Mouse (Mus musculus): ENCODE results near the gene Cop1. TPM values are rescaled to one million over a fixed set of nuclear protein-coding genes. Genes with fewer than 3 reads are reported as not detected.
A peak's percentile ranks its signal among the peaks of the same experiment; 100 is the strongest.

Gene Cop1
- polyA plus RNA-seq, 1 experiment: 225 TPM

DNA sequence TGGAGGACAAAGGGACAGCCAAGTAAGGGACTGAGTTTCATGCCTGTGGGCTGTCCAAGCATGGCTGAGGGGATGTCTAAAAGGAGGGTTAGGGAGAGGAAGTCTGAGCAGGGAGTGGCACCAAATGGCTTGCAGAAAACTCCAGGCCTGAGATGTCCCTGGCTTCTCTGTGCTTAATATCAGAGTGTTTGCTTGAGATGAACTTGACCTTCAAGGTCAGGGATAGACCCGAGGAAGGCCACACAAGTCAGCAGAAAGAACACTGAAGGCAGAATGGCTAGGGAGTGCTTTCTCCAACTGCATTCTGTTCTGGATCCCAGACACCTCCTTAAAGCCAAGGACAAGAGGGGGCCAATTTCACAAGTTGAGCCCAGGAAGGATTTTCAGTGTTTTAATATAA lies 161.8 kb downstream of the Cop1 start:
- Histone ChIP-seq H3K4me3 (ENCODE audit: insufficient read depth, low read length) (no peak overlapping the region), H3K27ac (ENCODE audit: insufficient read depth, low read length) (peak overlapping the region; percentile 93), H3K4me1 (ENCODE audit: control insufficient read depth, insufficient read depth, low read length) (peaks cover 12% of the 10 kb centered on the region)
- TF ChIP-seq CTCF (IDR thresholded peaks at IDR 0.05; ENCODE audit: borderline replicate concordance, insufficient read depth, low read length): no peak
- TF ChIP-seq POLR2A (IDR thresholded peaks at IDR 0.05; ENCODE audit: low read depth, low read length): no peak

DNA sequence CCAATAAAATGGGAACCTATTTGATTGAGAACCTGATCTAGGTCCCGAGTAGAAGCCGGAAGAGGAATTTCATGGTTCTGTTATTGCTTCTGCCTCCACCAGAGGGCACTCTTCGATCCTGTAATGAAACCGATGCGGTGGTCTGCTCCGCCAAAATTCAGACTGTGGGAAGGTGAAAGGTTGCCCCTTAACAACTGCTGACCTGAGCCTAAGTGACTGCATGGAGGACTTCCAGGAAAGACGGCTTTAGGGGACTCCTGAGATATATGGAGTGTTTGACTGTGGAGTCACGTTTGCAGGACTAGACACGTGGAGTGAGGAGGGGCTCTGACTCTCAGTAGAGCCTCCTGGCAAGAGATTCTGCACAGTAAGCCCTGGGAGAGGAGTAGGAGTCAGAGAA lies 164.4 kb downstream of the Cop1 start:
- Histone ChIP-seq H3K4me3 (ENCODE audit: insufficient read depth, low read length) (peak overlapping the region; percentile 16; the same call in 1 of the 2 replicates), H3K4me1 (ENCODE audit: control insufficient read depth, insufficient read depth, low read length) (peaks cover 12% of the 10 kb centered on the region), H3K27ac (ENCODE audit: insufficient read depth, low read length) (no peak overlapping the region)
- TF ChIP-seq POLR2A (IDR thresholded peaks at IDR 0.05; ENCODE audit: low read depth, low read length) (no peak), CTCF (IDR thresholded peaks at IDR 0.05; ENCODE audit: borderline replicate concordance, insufficient read depth, low read length) (peak; percentile 34; the same call in 1 of the 2 replicates)

All from embryonic fibroblast, embryonic 13.5 days (primary cell).